Mouse (Mus musculus) MEL (cell line): ENCODE measurements around the gene Thsd7a. TPM values are rescaled to one million over a fixed set of nuclear protein-coding genes. Genes with fewer than 3 reads are reported as not detected.

Experiments
- DNase-seq: peaks from one replicate; pipeline ENCODE4 v3.0.0; 2011; ENCODE audit warnings: low read depth, low spot score
- H3K27ac ChIP-seq: 2 replicates; pipeline ENCODE4 v1.5.1; 2012; ENCODE audit warnings: low read depth, mild to moderate bottlenecking, control low read depth, low read length, moderate library complexity; ENCODE audit not compliant: control insufficient read depth
- H3K27me3 ChIP-seq, 2 experiments: fragments of 150-350 bp in 1 of 2; sonication (generic) in 1 of 2; 2 replicates each; pipeline ENCODE4 v1.6.1; 2012; ENCODE audit warnings: low read length in 2 of 2, mild to moderate bottlenecking in 2 of 2, improper control_type of control experiment in 1 of 2, moderate library complexity in 1 of 2; ENCODE audit not compliant: insufficient read depth in 2 of 2, control insufficient read depth in 1 of 2
- H3K36me3 ChIP-seq, 2 experiments: 2 replicates each; pipeline ENCODE4 v1.6.1; 2012 to 2014; ENCODE audit warnings: low read length in 2 of 2, improper control_type of control experiment in 1 of 2, inconsistent platforms in 1 of 2, mild to moderate bottlenecking in 1 of 2; ENCODE audit not compliant: insufficient read depth in 2 of 2, control insufficient read depth in 1 of 2
- H3K4me1 ChIP-seq, 2 experiments: fragments of 150-350 bp in 1 of 2; sonication (generic) in 1 of 2; 2 replicates each; pipeline ENCODE4 v1.6.1; 2012; ENCODE audit warnings: low read length in 2 of 2, improper control_type of control experiment in 1 of 2, mild to moderate bottlenecking in 1 of 2; ENCODE audit not compliant: insufficient read depth in 2 of 2, control insufficient read depth in 1 of 2
- H3K4me3 ChIP-seq, 2 experiments: fragments of 150-350 bp in 1 of 2; sonication (generic) in 1 of 2; 2 replicates each; pipeline ENCODE4 v1.5.1; 2012; ENCODE audit warnings: low read depth in 2 of 2, low read length in 2 of 2, mild to moderate bottlenecking in 2 of 2, moderate library complexity in 2 of 2, control low read depth in 1 of 2, improper control_type of control experiment in 1 of 2; ENCODE audit not compliant: control insufficient read depth in 1 of 2, insufficient read depth in 1 of 2
- H3K79me2 ChIP-seq: 2 replicates; pipeline ENCODE4 v1.6.1; 2012; ENCODE audit warnings: mild to moderate bottlenecking, low read length, moderate library complexity; ENCODE audit not compliant: control insufficient read depth, poor library complexity, insufficient read depth
- H3K9ac ChIP-seq: 2 replicates; pipeline ENCODE4 v1.6.1; 2012; ENCODE audit warnings: low read depth, mild to moderate bottlenecking, control low read depth, low read length, moderate library complexity; ENCODE audit not compliant: control insufficient read depth, poor library complexity, severe bottlenecking
- H3K9me3 ChIP-seq: fragments of 150-350 bp; sonication (generic); replicated peaks from 2 replicates; pipeline ENCODE4 v1.6.1; 2012; ENCODE audit warnings: mild to moderate bottlenecking, low read length, improper control_type of control experiment, moderate library complexity; ENCODE audit not compliant: insufficient read depth
- CHD1 ChIP-seq: IDR thresholded peaks from 2 replicates; pipeline ENCODE4 v1.6.1; 2012; ENCODE audit warnings: low read depth, mild to moderate bottlenecking, inconsistent platforms, low read length, improper control_type of control experiment
- CHD2 ChIP-seq: IDR thresholded peaks from 2 replicates; pipeline ENCODE4 v1.6.1; 2011; ENCODE audit warnings: low read length, improper control_type of control experiment
- CTCF ChIP-seq, 3 experiments: IDR thresholded peaks in 2 of 3; conservative IDR thresholded peaks in 1 of 3; 2 replicates each; pipeline ENCODE4 v1.5.1; 2011 to 2012; ENCODE audit warnings: low read length in 3 of 3, low read depth in 2 of 3, mild to moderate bottlenecking in 2 of 3, improper control_type of control experiment in 1 of 3, inconsistent platforms in 1 of 3, mixed read lengths in 1 of 3, moderate library complexity in 1 of 3; ENCODE audit not compliant: control insufficient read depth in 1 of 3, insufficient read depth in 1 of 3, poor library complexity in 1 of 3, severe bottlenecking in 1 of 3
- E2F4 ChIP-seq: IDR thresholded peaks from 2 replicates; pipeline ENCODE4 v1.6.1; 2011; ENCODE audit warnings: low read depth, low read length, improper control_type of control experiment, borderline replicate concordance
- GABPA ChIP-seq: IDR thresholded peaks from 2 replicates; pipeline ENCODE4 v1.6.1; 2012; ENCODE audit warnings: low read depth, mild to moderate bottlenecking, inconsistent platforms, low read length, improper control_type of control experiment, moderate library complexity
- GATA1 ChIP-seq: IDR thresholded peaks from 2 replicates; pipeline ENCODE4 v1.6.1; 2011; ENCODE audit warnings: low read depth, low read length, improper control_type of control experiment
- JUND ChIP-seq: IDR thresholded peaks from 2 replicates; pipeline ENCODE4 v1.6.1; 2011; ENCODE audit warnings: low read depth, mild to moderate bottlenecking, improper control_type of control experiment, low read length
- KAT2A ChIP-seq: conservative IDR thresholded peaks from 2 replicates; pipeline ENCODE4 v1.6.1; 2012; ENCODE audit warnings: low read depth, low read length, improper control_type of control experiment, inconsistent platforms
- MAX ChIP-seq: IDR thresholded peaks from 2 replicates; pipeline ENCODE4 v1.6.1; 2011; ENCODE audit warnings: low read length, improper control_type of control experiment
- MAZ ChIP-seq: IDR thresholded peaks from 2 replicates; pipeline ENCODE4 v1.6.1; 2012; ENCODE audit warnings: low read depth, mild to moderate bottlenecking, inconsistent platforms, low read length, improper control_type of control experiment
- MEF2A ChIP-seq: IDR thresholded peaks from 2 replicates; pipeline ENCODE4 v1.6.1; 2014; ENCODE audit warnings: low read depth, mild to moderate bottlenecking, inconsistent platforms, low read length, improper control_type of control experiment; ENCODE audit not compliant: poor library complexity, insufficient replicate concordance, severe bottlenecking; ENCODE audit errors: extremely low read depth
- MYC ChIP-seq: IDR thresholded peaks from 2 replicates; pipeline ENCODE4 v1.6.1; 2011; ENCODE audit warnings: low read depth, mild to moderate bottlenecking, low read length, improper control_type of control experiment, moderate library complexity
- NELFE ChIP-seq: IDR thresholded peaks from 2 replicates; pipeline ENCODE4 v1.6.1; 2011; ENCODE audit warnings: low read depth, low read length, improper control_type of control experiment
- POLR2AphosphoS2 ChIP-seq: IDR thresholded peaks from 2 replicates; pipeline ENCODE4 v1.6.1; 2011; ENCODE audit warnings: low read length, improper control_type of control experiment
- POLR2AphosphoS5 ChIP-seq: IDR thresholded peaks from 2 replicates; pipeline ENCODE4 v1.6.1; 2012; ENCODE audit warnings: low read depth, borderline replicate concordance, mild to moderate bottlenecking, inconsistent platforms, low read length, moderate library complexity, mixed read lengths
- RCOR1 ChIP-seq: IDR thresholded peaks from 2 replicates; pipeline ENCODE4 v1.6.1; 2012; ENCODE audit warnings: low read depth, mild to moderate bottlenecking, inconsistent platforms, low read length, improper control_type of control experiment
- UBTF ChIP-seq: IDR thresholded peaks from 2 replicates; pipeline ENCODE4 v1.6.1; 2012; ENCODE audit warnings: low read depth, mild to moderate bottlenecking, inconsistent platforms, low read length, improper control_type of control experiment, moderate library complexity, borderline replicate concordance; ENCODE audit not compliant: insufficient read depth
- USF1 ChIP-seq: IDR thresholded peaks from 2 replicates; pipeline ENCODE4 v1.6.1; 2014; ENCODE audit warnings: low read depth, mild to moderate bottlenecking, inconsistent platforms, low read length, improper control_type of control experiment, moderate library complexity
- USF2 ChIP-seq, 2 experiments: IDR thresholded peaks; 2 replicates each; pipeline ENCODE4 v1.6.1; 2011 to 2012; ENCODE audit warnings: improper control_type of control experiment in 2 of 2, low read length in 2 of 2, borderline replicate concordance in 1 of 2, inconsistent platforms in 1 of 2, low read depth in 1 of 2, mild to moderate bottlenecking in 1 of 2; ENCODE audit not compliant: insufficient read depth in 1 of 2
- ZKSCAN1 ChIP-seq: IDR thresholded peaks from 2 replicates; pipeline ENCODE4 v1.6.1; 2012; ENCODE audit warnings: low read depth, mild to moderate bottlenecking, inconsistent platforms, low read length, improper control_type of control experiment, moderate library complexity
- ZMIZ1 ChIP-seq: IDR thresholded peaks from 2 replicates; pipeline ENCODE4 v1.6.1; 2012; ENCODE audit warnings: low read depth, mild to moderate bottlenecking, inconsistent platforms, low read length, improper control_type of control experiment, moderate library complexity
- polyA plus RNA-seq, 2 experiments: library from polyadenylated mRNA; stranded (reverse) in 1 of 2; unstranded in 1 of 2; fragments of >175 nt in 1 of 2; fragments of >200 nt in 1 of 2; gene quantifications; 2 replicates each; pipeline versions ENCODE4 v1.2.1 to v1.2.4; 2012; ENCODE audit warnings: low replicate concordance in 2 of 2, low read depth in 1 of 2; ENCODE audit not compliant: insufficient read length in 2 of 2, insufficient read depth in 1 of 2, missing spikeins in 1 of 2
- total RNA-seq: library from RNA; depleted of rRNA; stranded (reverse); fragments of 300-350 nt; gene quantifications from 2 replicates; pipeline ENCODE4 v1.2.3, GENCODE M21; 2012

Gene Thsd7a
- total and polyA plus RNA-seq, 3 experiments, result not detected

DNA sequence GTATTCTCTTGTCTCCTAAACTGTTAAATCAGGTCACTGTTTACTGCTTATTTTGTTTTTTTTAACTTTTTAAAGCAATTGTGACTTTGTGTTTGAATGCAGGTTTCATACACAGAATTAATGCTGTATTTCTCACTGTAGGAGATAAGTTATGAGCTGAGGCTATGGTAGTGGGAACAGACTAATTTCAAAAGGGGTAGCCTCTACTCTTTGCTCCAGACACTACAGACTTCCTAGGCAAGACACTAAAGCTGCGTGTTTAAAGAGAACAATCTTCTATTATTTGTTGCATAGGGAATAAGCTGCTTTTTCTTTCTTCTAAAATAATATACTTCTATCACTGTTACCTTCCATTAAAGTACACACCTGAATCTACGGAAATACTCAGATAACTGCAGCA lies 368.5 kb downstream of the Thsd7a start:
- H3K9me3 ChIP-seq, result no peaks in the 10 kb centered on the region
- DNase-seq, result no peak
- H3K27ac ChIP-seq, result no peak overlapping the region
- no peaks in the 10 kb centered on the region for H3K79me2 ChIP-seq
- no peaks in the 10 kb centered on the region for H3K36me3 ChIP-seq
- H3K27me3 ChIP-seq, result no peaks in the 10 kb centered on the region
- no peak overlapping the region for H3K9ac ChIP-seq
- H3K4me3 ChIP-seq, result no peak overlapping the region
- TF ChIP-seq MAZ (no peak), GATA1 (no peak), MYC (no peak), ZMIZ1 (no peak), JUND (no peak), CHD2 (no peak), POLR2AphosphoS2 (no peak), CHD1 (no peak), USF1 (no peak), GABPA (no peak), MEF2A (no peak), CTCF (IDR thresholded peaks at IDR 0.05 in 2 of 3, conservative IDR thresholded peaks at IDR 0.05 in 1 of 3; ENCODE audit: control insufficient read depth in 1 of 3, insufficient read depth in 1 of 3, low read depth in 2 of 3, low read length in 3 of 3, poor library complexity in 1 of 3, severe bottlenecking in 1 of 3) (no peak), RCOR1 (no peak), ZKSCAN1 (no peak)
- H3K4me1 ChIP-seq, result no peaks in the 10 kb centered on the region

DNA sequence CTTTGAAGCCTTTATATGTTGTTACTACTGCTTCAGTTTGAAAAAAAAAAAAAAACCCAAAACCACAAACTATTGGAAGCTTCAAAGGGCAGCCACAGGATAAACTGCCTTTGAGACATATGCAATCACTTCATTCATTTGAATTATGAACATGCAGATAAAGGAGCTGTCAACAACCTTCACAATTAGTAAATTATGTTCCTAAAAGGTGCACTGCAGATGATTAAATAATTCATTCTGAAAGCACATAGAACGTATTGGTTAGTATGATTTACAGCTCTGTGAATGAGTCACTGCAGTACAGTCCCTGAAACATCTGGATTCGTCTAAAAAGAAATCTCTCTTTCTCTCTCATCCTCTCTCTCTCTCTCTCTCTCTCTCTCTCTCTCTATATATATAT lies 390.5 kb downstream of the Thsd7a start:
- Histone ChIP-seq H3K4me1 (no peaks in the 10 kb centered on the region), H3K27ac (no peak overlapping the region), H3K79me2 (no peaks in the 10 kb centered on the region), H3K4me3 (no peak overlapping the region), H3K9ac (no peak overlapping the region), H3K36me3 (no peaks in the 10 kb centered on the region), H3K27me3 (no peaks in the 10 kb centered on the region), H3K9me3 (no peaks in the 10 kb centered on the region)
- no peak for TF ChIP-seq E2F4
- no peak for TF ChIP-seq USF2 (IDR thresholded peaks at IDR 0.05; ENCODE audit: borderline replicate concordance in 1 of 2, insufficient read depth in 1 of 2, low read depth in 1 of 2, low read length in 2 of 2)
- no peak for TF ChIP-seq UBTF
- TF ChIP-seq CTCF (IDR thresholded peaks at IDR 0.05 in 2 of 3, conservative IDR thresholded peaks at IDR 0.05 in 1 of 3; ENCODE audit: control insufficient read depth in 1 of 3, insufficient read depth in 1 of 3, low read depth in 2 of 3, low read length in 3 of 3, poor library complexity in 1 of 3, severe bottlenecking in 1 of 3), result no peak
- TF ChIP-seq POLR2AphosphoS2, result no peak
- TF ChIP-seq ZMIZ1, result no peak
- TF ChIP-seq NELFE, result no peak
- no peak for TF ChIP-seq MEF2A
- TF ChIP-seq POLR2AphosphoS5, result no peak
- no peak for TF ChIP-seq KAT2A
- no peak for TF ChIP-seq CHD1
- TF ChIP-seq MAX, result no peak
- no peak for DNase-seq
